9 mouse cellular contexts compared by ENCODE assay signal in genomic region chr11:99055571-99056452, GRCm38 (mm10). TPM values are rescaled to one million over a fixed set of nuclear protein-coding genes. Genes with fewer than 3 reads are reported as not detected.
DNase-seq lines count a peak whose midpoint lies in the region; ATAC-seq and TF ChIP-seq lines count a peak whose summit lies in the region.
"Had no signal": no experiment of that assay in that cellular context is flagged by ENCODE, and none has a peak within 500 bp of the region (broad histone marks: within the 10 kb centered on the region; RNA-seq: fewer than 3 reads in every experiment).

No protein-coding gene starts in this region.

- H3K9ac ChIP-seq in hindbrain, embryonic 14.5 days = no peak overlapping the region
- H3K9ac ChIP-seq: liver, embryonic 13.5 days had no signal

- H3K4me3 ChIP-seq in gastrocnemius, adult 2 months = no peak overlapping the region
- no peak overlapping the region for H3K4me3 ChIP-seq in hindbrain, embryonic 14.5 days (replicated peaks; ENCODE audit: low read length)
- H3K4me3 ChIP-seq: liver, embryonic 13.5 days had no signal

- peak overlapping the region; percentile 63 for H3K27ac ChIP-seq in gastrocnemius, adult 2 months
- H3K27ac ChIP-seq in hindbrain, embryonic 14.5 days = no peak overlapping the region; the same call in 1 of the 2 replicates
- H3K27ac ChIP-seq: liver, embryonic 13.5 days had no signal

- peaks cover 9% of the 10 kb centered on the region for H3K36me3 ChIP-seq in hindbrain, embryonic 14.5 days (replicated peaks; ENCODE audit: control insufficient read depth, insufficient read depth)

- intact Hi-C loops in gastrocnemius, adult 2 months (cut with DNase I) = no loop called here

- ATAC-seq in hindbrain, embryonic 14.5 days (ENCODE audit: low FRiP score) = no peak
- no peak for ATAC-seq in monocyte, adult 5-6 weeks (replicated peaks; ENCODE audit: insufficient number of reproducible peaks, low FRiP score, low TSS enrichment, poor library complexity, severe bottlenecking)
- ATAC-seq in activated CD4-positive, CD25-positive, alpha-beta regulatory T cell, adult 4 months = no peak

- H3K9me3 ChIP-seq in hindbrain, embryonic 14.5 days (ENCODE audit: control insufficient read depth, low read length) = peaks cover 6% of the 10 kb centered on the region; the same call in 1 of the 2 replicates
- H3K9me3 ChIP-seq: liver, embryonic 13.5 days had no signal

- H3K27me3 ChIP-seq in hindbrain, embryonic 14.5 days (ENCODE audit: control insufficient read depth, insufficient read depth, low read length) = no peaks in the 10 kb centered on the region
- H3K27me3 ChIP-seq: liver, embryonic 13.5 days had no signal

- no peak for TF ChIP-seq CTCF in gastrocnemius, adult 2 months (IDR thresholded peaks at IDR 0.05)

- H3K4me1 ChIP-seq in hindbrain, embryonic 14.5 days (replicated peaks; ENCODE audit: control insufficient read depth, insufficient read depth, low read length) = peaks cover 11% of the 10 kb centered on the region

- 4% methylated on average over 8 of the region's 8 CpGs for WGBS in hindbrain, embryonic 14.5 days

- H3K4me2 ChIP-seq in hindbrain, embryonic 14.5 days (replicated peaks) = no peak overlapping the region
- H3K4me2 ChIP-seq: liver, embryonic 13.5 days had no signal

- DNase-seq in heart, adult 11 months = peak; percentile 97
- DNase-seq in heart, adult 8-10 months (ENCODE audit: low spot score) = no peak
- peak; percentile 69 for DNase-seq in MN1 (ENCODE audit: low spot score)
- peak; percentile 63 for DNase-seq in gastrocnemius, adult 2 months
- DNase-seq in hindbrain, embryonic 14.5 days (ENCODE audit: low spot score) = peak; percentile 49
- no peak for DNase-seq in right cerebral cortex, postnatal 36 days (ENCODE audit: low spot score in 2 of 2)
- DNase-seq: liver, embryonic 13.5 days had no signal

RNA-seq across cellular contexts. Expression of gene Igfbp4, which starts 14.8 kb away (rescaled TPM):
- total RNA-seq in heart, adult 8-10 months (2022) = 10 to 100 TPM; 79.9 to 86.6 (median 84.1) TPM
- 10 to 100 TPM; 30.4 to 36.8 TPM for total RNA-seq in gastrocnemius, adult 2 months (2021)
- polyA plus RNA-seq in hindbrain, embryonic 14.5 days (2014; fragmentation: Nextera tagmentation; extraction: Ambion mirVana) = 127 and 142 TPM in 2 replicates
- total RNA-seq in monocyte, adult 5-6 weeks (2017) = 0.43 to 5.5 TPM (median 1.2 TPM) in 3 replicates
- 10 to 100 TPM; 33.7 to 43.6 TPM for polyA plus RNA-seq in activated CD4-positive, CD25-positive, alpha-beta regulatory T cell, adult 4 months (2017; shearing (Covaris generic))

RNA-seq across cellular contexts. Expression of gene Top2a, which starts 31.8 kb away (rescaled TPM):
- total RNA-seq in heart, adult 8-10 months (2022) = 1 to 10 TPM in 2 of 4 experiments, under 1 TPM in 2; 0.41 to 3.2 (median 0.94) TPM
- total RNA-seq in gastrocnemius, adult 2 months (2021) = under 1 TPM; 0.11 to 0.18 TPM
- polyA plus RNA-seq in hindbrain, embryonic 14.5 days (2014; fragmentation: Nextera tagmentation; extraction: Ambion mirVana) = 34.2 and 42.4 TPM in 2 replicates
- total RNA-seq in monocyte, adult 5-6 weeks (2017) = 14.1 to 26.1 TPM (median 15.5 TPM) in 3 replicates
- 100 to 1,000 TPM; 118 to 121 TPM for polyA plus RNA-seq in activated CD4-positive, CD25-positive, alpha-beta regulatory T cell, adult 4 months (2017; shearing (Covaris generic))

RNA-seq across cellular contexts. Expression of gene Tns4, which starts 33.3 kb away (rescaled TPM):
- total RNA-seq in heart, adult 8-10 months (2022) = under 1 TPM; 0.06 to 0.43 (median 0.16) TPM
- under 1 TPM in 1 of 2 experiments, not detected in 1; 0.22 TPM for total RNA-seq in gastrocnemius, adult 2 months (2021)
- polyA plus RNA-seq in hindbrain, embryonic 14.5 days (2014; fragmentation: Nextera tagmentation; extraction: Ambion mirVana) = 0.20 TPM in 1 of 2 replicates, not detected in the other
- 4.1 to 6.4 TPM (median 4.2 TPM) in 3 replicates for total RNA-seq in monocyte, adult 5-6 weeks (2017)
- not detected for polyA plus RNA-seq in activated CD4-positive, CD25-positive, alpha-beta regulatory T cell, adult 4 months (2017; shearing (Covaris generic))

Comparison
In these comparisons a context has a peak if more than half of its experiments do, and no peak if none do; other contexts are left out.
1. DNase-seq: peak in heart, adult 11 months (single experiment), MN1 (single experiment), gastrocnemius, adult 2 months (single experiment) and hindbrain, embryonic 14.5 days (single experiment); none in heart, adult 8-10 months (single experiment) and right cerebral cortex, postnatal 36 days (0 of 2).